Mouse (Mus musculus) forebrain, embryonic 10.5 days (tissue): ENCODE results near the gene Ifna13. TPM values are rescaled to one million over a fixed set of nuclear protein-coding genes. Genes with fewer than 3 reads are reported as not detected.

Experiments
- DNase-seq: peaks from one replicate; pipeline ENCODE4 v3.0.0-alpha.2; 2017; ENCODE audit warnings: low spot score; ENCODE audit errors: extremely low spot score
- H3K27ac ChIP-seq: fragments of 300-500 bp; sonication (generic); 2 replicates; pipeline ENCODE4 v1.5.1; 2016; ENCODE audit warnings: mild to moderate bottlenecking
- H3K27me3 ChIP-seq: fragments of 300-500 bp; sonication (generic); 2 replicates; pipeline ENCODE4 v1.6.1; 2016; ENCODE audit warnings: mild to moderate bottlenecking; ENCODE audit not compliant: poor library complexity, severe bottlenecking
- H3K36me3 ChIP-seq: fragments of 300-500 bp; sonication (generic); replicated peaks from 2 replicates; pipeline ENCODE4 v1.6.1; 2016; ENCODE audit warnings: mild to moderate bottlenecking, moderate library complexity
- H3K4me1 ChIP-seq: fragments of 300-500 bp; sonication (generic); 2 replicates; pipeline ENCODE4 v1.6.1; 2016
- H3K4me3 ChIP-seq: fragments of 300-500 bp; sonication (generic); 2 replicates; pipeline ENCODE4 v1.5.1; 2016; ENCODE audit warnings: mild to moderate bottlenecking, moderate library complexity
- H3K9me3 ChIP-seq: fragments of 300-500 bp; sonication (generic); 2 replicates; pipeline ENCODE4 v1.6.1; 2016; ENCODE audit warnings: mild to moderate bottlenecking, moderate library complexity
- WGBS: fragments of 180-500 bp; shearing (Covaris S2); methylation state at CpG from one replicate; pipeline ENCODE4 v1.1.7; 2016; 5-methylcytosine and 5-hydroxymethylcytosine counted together
- polyA plus RNA-seq: library from polyadenylated mRNA; unstranded; fragments of >200 nt; fragmentation: Nextera tagmentation; extraction: Ambion mirVana; gene quantifications from 2 replicates; pipeline ENCODE4 v1.2.1, GENCODE M21; 2016

Gene Ifna13
- not detected in 2 replicates for polyA plus RNA-seq

DNA sequence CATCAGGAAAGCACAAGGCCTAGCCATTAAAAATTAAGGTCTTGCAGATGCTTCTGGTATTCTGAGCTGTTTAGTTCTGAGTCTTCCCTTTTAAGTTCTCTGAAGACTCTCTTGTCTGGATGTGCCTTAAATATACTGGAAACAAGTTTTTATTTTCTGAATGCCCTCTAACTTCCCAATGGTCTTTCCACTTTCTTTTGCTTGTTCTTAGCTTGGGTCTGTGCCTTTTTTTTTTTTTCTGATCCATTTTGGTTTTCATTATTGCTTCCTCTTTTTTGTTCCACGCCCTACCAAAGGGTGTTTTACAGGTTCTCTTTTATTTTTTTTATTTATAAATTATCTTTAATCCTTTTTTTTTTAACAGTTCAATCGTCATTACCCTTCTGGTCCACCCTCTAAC is at the start of gene Ifna13:
Ifna13 (minus strand) TSS at position 101 of the 400 bp plus-strand sequence.
- no peak within 1 kb of the TSS for H3K27ac ChIP-seq
- no peaks in the 10 kb centered on the region for H3K9me3 ChIP-seq
- no peaks in the 10 kb centered on the region for H3K4me1 ChIP-seq
- WGBS = 61% methylated on average over 2 of the region's 2 CpGs
- no peak for DNase-seq
- no peaks in the 10 kb centered on the region for H3K36me3 ChIP-seq
- no peak within 1 kb of the TSS for H3K4me3 ChIP-seq
- no peaks in the 10 kb centered on the region for H3K27me3 ChIP-seq

DNA sequence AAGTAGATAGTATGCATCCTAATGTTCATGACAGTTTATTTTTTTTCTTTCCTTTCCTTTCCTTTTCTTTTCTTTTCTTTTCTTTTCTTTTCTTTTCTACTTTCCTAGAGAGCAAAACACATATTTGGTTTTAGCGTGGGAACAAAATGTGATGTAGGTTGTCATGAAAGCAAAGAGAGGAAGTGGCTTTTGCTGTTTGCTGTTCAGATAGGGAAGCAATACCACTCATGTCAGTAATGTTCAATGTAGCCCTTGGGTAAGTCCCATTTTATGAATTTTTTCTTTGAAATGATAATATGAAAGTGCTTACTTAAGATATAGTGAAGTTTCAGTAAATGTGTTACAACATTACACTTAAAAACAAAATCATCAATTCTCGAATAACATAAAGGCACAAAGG is 49.1 kb upstream of the Ifna13 start:
- H3K9me3 ChIP-seq = no peaks in the 10 kb centered on the region
- 89% methylated on average over 2 of the region's 2 CpGs for WGBS
- no peaks in the 10 kb centered on the region for H3K4me1 ChIP-seq
- H3K36me3 ChIP-seq = no peaks in the 10 kb centered on the region
- H3K27me3 ChIP-seq = no peaks in the 10 kb centered on the region
- no peak overlapping the region for H3K4me3 ChIP-seq
- H3K27ac ChIP-seq = no peak overlapping the region
- no peak for DNase-seq

DNA sequence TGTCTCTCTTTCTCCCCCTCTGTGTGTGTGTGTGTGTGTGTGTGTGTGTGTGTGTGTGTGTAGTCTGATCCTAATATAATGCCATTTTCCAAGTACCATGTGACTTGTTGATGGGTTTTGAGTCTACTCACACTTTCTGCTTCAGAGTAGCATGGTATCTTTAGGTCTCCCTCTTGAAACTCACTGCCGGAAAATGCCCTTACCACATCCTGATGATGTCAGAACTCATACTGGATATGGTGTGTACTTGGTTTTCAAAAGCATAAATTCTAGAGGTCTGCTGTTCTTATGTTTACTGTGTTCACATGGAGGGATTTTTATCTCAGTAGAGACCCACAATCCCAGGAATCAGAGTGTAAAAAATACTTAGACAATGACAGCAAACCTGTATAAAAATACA is 48.3 kb upstream of the Ifna13 start:
- H3K27me3 ChIP-seq = no peaks in the 10 kb centered on the region
- H3K4me3 ChIP-seq = no peak overlapping the region
- no peaks in the 10 kb centered on the region for H3K4me1 ChIP-seq
- no peak overlapping the region for H3K27ac ChIP-seq
- no peaks in the 10 kb centered on the region for H3K36me3 ChIP-seq
- no peak for DNase-seq
- WGBS = 97% methylated on average over 1 of the region's 1 CpGs
- H3K9me3 ChIP-seq = no peaks in the 10 kb centered on the region

DNA sequence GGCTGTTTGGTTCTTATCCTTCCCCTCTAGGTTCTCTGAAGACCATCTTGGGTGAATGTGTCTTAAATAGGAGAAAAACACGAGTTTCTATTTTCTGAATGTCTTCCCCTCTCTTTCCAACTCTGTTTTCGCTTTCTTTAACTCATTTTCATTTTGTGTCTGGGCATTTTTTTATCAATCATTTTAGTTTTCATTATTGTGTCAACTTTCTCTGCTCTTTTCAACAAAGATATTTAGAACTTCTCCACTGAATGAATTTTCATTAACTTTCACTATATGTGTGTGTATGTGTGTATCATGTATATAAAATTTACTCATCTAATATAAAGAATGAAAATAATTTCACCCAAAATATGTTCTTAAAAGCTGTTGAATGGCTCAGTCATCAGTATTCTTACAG is 47.0 kb upstream of the Ifna13 start, which contains the start of gene Ifnab:
Ifnab (minus strand) TSS at position 101 of the 400 bp plus-strand sequence.
- Histone ChIP-seq H3K9me3 (no peaks in the 10 kb centered on the region), H3K4me3 (no peak within 1 kb of the TSS), H3K27me3 (no peaks in the 10 kb centered on the region), H3K36me3 (no peaks in the 10 kb centered on the region), H3K4me1 (no peaks in the 10 kb centered on the region), H3K27ac (no peak within 1 kb of the TSS)
- no peak for DNase-seq
- 69% methylated on average over 2 of the region's 2 CpGs for WGBS

DNA sequence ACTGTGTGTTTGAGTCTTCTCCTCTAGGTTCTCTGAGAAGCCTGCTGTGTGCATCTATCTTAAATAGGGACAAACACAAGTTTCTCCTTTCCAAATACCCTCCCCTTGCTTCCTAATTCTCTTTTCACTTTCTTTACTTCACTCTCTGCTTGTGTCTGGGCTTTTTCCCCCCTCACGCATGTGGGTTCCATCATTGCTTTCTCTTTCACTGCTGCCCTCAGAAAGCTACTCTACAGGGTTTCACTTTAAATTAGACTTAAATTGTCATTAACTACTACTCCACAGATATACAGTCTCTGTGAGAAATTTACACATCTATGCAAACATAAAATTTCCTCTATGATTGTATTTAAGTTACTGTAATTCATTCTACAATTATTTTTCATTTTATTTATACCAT is 39.6 kb upstream of the Ifna13 start, which contains the start of gene Ifna2:
Ifna2 (minus strand) TSS at position 101 of the 400 bp plus-strand sequence.
- H3K9me3 ChIP-seq = no peaks in the 10 kb centered on the region
- H3K27ac ChIP-seq = no peak within 1 kb of the TSS
- WGBS = 91% methylated on average over 1 of the region's 1 CpGs
- no peak for DNase-seq
- H3K27me3 ChIP-seq = no peaks in the 10 kb centered on the region
- H3K36me3 ChIP-seq = no peaks in the 10 kb centered on the region
- H3K4me1 ChIP-seq = no peaks in the 10 kb centered on the region
- no peak within 1 kb of the TSS for H3K4me3 ChIP-seq

DNA sequence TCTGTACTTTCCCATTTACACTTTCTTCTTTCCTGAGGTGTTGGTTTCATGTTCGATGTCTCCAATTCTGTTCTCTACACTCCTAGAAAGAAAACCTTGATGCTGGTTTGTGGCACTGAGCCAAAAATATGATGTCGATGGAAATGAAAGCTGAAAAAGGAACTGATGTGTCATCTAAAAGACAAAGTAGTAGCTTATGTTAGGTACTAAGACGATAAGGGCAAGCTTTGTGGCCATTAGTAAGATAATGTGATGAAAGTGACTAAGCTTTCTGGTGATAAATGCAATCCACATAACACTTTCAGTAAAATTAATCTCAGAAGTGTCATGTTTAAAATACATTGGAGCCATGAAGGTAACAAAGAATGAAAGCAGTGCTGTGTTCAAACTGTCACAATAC is 37.1 kb upstream of the Ifna13 start:
- WGBS = 89% methylated on average over 3 of the region's 3 CpGs

DNA sequence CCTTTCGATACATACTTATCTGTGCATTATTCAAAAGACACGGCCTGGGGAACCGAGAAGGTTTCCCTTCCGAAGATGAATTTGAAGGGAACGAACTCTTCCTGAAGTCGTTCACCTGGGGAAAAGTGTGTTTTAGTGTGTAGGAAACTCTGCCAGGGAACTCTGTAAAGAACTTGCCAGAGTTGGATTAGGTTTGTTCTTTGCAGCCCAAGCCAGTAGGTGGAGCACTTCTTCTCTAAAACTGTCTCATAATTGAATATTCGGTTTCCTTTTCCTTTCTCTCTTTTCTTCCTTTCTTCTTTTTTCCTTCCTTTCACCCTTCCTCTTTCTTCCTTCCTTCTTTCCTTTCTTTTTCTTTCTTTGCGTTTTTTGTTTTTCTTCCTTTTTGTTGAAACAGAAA is 36.1 kb upstream of the Ifna13 start:
- H3K4me3 ChIP-seq = no peak overlapping the region
- H3K9me3 ChIP-seq = no peaks in the 10 kb centered on the region
- no peaks in the 10 kb centered on the region for H3K4me1 ChIP-seq
- H3K27me3 ChIP-seq = no peaks in the 10 kb centered on the region
- no peaks in the 10 kb centered on the region for H3K36me3 ChIP-seq
- H3K27ac ChIP-seq = no peak overlapping the region
- DNase-seq = no peak
- 52% methylated on average over 8 of the region's 8 CpGs for WGBS

More for the DNA sequence above, 37.1 kb upstream of the Ifna13 start:
- no peaks in the 10 kb centered on the region for H3K27me3 ChIP-seq
- no peak overlapping the region for H3K4me3 ChIP-seq
- no peak for DNase-seq
- H3K36me3 ChIP-seq = no peaks in the 10 kb centered on the region
- no peaks in the 10 kb centered on the region for H3K4me1 ChIP-seq
- H3K9me3 ChIP-seq = no peaks in the 10 kb centered on the region
- H3K27ac ChIP-seq = no peak overlapping the region

DNA sequence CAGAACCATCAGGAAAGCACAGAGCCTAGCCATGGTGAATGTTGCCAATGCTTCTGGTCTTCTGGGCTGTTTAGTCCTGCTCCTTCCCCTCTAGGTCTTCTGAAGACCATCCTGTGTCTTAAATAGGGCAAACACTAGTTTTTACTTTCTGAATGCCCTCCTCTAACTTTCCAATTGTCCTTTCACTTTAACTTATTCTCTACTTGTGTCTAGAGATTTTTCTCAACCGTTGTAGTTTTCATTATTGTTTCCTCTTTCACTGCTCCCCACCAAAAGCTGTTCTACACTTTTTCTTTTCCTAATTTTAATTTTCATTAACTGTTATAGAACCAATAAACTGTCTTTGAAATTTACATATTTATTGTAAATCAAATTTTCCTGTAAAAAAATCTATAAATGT is 32.6 kb upstream of the Ifna13 start, which contains the start of gene Ifna16:
Ifna16 (minus strand) TSS at position 101 of the 400 bp plus-strand sequence.
- H3K36me3 ChIP-seq = no peaks in the 10 kb centered on the region
- no peaks in the 10 kb centered on the region for H3K27me3 ChIP-seq
- no peak within 1 kb of the TSS for H3K4me3 ChIP-seq
- no peaks in the 10 kb centered on the region for H3K9me3 ChIP-seq
- 84% methylated on average over 1 of the region's 1 CpGs for WGBS
- H3K4me1 ChIP-seq = no peaks in the 10 kb centered on the region
- DNase-seq = no peak
- no peak within 1 kb of the TSS for H3K27ac ChIP-seq

DNA sequence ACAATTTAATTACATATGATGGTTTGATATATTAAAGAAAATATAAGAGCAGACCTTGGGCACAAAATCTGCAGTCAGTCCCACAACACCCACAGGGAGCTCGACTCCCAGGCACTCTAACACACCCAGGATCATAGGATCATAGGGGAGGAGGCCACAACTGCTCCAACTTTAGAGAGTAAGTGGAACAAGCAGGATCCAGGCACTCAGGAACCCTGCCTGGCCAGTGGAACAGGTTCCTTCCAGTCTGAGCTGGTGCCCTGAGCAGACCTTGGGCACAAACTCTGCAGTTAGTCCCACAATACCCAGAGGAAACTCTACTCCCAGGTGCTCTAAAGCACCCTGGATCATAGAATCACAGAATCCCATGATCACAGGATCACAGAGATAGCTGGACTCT is 11.2 kb upstream of the Ifna13 start:
- Histone ChIP-seq H3K4me1 (no peaks in the 10 kb centered on the region), H3K36me3 (no peaks in the 10 kb centered on the region)

DNA sequence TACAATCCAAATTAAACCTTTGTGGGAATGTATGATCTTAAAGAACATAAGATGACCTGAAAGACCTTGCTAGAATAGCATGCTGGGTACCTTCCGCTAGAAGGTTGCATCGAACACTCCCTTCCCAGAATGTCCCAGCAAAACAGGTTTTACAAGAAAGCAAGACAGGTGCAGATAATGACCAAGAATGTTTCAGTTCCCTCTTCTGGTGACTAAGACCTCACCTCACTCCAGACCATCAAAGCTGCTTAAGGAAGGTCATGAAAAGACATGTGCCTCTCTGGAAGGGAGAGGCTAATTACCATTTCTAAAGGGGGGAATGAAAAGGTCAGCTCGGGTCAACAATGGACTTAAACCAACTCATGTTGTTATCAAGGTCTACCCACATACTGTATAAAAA is 9.4 kb upstream of the Ifna13 start:
- Histone ChIP-seq H3K27ac (no peak overlapping the region), H3K36me3 (no peaks in the 10 kb centered on the region), H3K4me3 (no peak overlapping the region), H3K27me3 (no peaks in the 10 kb centered on the region), H3K4me1 (no peaks in the 10 kb centered on the region), H3K9me3 (no peaks in the 10 kb centered on the region; the same call in 1 of the 2 replicates)
- DNase-seq = no peak
- WGBS = 75% methylated on average over 3 of the region's 3 CpGs

More for the DNA sequence above, 11.2 kb upstream of the Ifna13 start:
- Histone ChIP-seq H3K4me3 (no peak overlapping the region), H3K27me3 (no peaks in the 10 kb centered on the region), H3K27ac (no peak overlapping the region), H3K9me3 (no peaks in the 10 kb centered on the region; the same call in 1 of the 2 replicates)
- 60% methylated on average over 1 of the region's 1 CpGs for WGBS
- no peak for DNase-seq

DNA sequence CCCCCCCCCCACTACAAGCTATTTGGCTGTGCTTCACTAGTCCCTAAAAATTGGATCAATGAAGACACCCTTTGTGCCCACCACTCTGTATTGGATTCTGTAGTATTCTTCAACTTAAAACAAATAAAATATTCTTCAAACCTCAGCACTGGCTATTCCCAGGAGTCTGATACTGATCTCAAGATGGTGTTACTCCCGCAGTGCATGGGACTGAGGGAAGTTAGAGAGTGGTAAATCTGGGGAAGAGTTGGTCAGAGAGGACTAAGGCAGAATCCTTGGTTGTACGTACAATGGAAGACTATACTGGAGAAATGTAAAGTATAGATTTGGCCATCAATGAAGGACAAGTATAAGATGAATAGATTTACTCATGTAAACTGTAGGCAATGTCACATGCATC is 1.7 kb downstream of the Ifna13 start:
- H3K27me3 ChIP-seq = no peaks in the 10 kb centered on the region
- no peak overlapping the region for H3K27ac ChIP-seq
- H3K4me3 ChIP-seq = no peak overlapping the region
- no peaks in the 10 kb centered on the region for H3K4me1 ChIP-seq
- 49% methylated on average over 2 of the region's 2 CpGs for WGBS
- no peak for DNase-seq
- no peaks in the 10 kb centered on the region for H3K9me3 ChIP-seq
- H3K36me3 ChIP-seq = no peaks in the 10 kb centered on the region

DNA sequence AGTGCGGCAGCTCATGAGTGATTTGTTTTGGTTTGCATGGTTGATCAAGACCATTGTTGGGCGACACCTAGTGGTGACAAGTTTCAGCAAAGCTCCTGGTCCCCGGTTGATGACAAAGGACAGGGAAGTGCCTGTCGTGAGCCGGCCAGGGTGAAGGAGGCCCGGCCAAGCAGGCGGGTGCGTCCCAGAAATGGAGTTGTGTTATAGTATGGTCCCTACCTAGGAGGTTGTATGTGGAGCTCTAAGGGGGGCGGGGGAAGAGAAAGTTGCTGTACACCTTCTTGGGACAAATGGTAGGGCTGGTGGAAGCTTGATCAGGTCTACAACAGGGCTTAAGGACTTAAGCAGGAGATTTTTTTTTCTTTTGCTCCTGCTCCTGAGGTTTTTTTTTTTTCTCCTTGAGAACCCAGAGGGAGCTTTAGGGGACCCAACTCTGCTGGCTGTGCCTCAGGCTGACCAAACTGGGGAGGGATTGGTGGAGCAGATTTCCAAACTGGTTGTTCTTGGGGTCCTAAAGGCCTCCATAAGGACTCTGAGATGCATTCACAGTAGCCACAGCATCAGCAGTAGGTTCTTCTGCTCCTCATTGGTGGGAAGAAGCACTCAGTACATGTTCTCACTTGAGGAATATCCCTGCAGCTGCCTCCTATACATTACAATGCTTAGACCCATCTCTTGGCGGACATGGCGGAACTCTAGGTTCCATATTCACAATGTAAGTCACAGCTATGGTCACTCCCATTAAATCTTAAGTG is 3.0 kb downstream of the Ifna13 start:
- no peak overlapping the region for H3K27ac ChIP-seq
- no peaks in the 10 kb centered on the region for H3K36me3 ChIP-seq
- peak overlapping the region; percentile 37 for H3K4me3 ChIP-seq
- WGBS = 29% methylated on average over 11 of the region's 11 CpGs
- peak; percentile 89 for DNase-seq
- no peaks in the 10 kb centered on the region for H3K27me3 ChIP-seq
- no peaks in the 10 kb centered on the region for H3K4me1 ChIP-seq
- no peaks in the 10 kb centered on the region for H3K9me3 ChIP-seq

DNA sequence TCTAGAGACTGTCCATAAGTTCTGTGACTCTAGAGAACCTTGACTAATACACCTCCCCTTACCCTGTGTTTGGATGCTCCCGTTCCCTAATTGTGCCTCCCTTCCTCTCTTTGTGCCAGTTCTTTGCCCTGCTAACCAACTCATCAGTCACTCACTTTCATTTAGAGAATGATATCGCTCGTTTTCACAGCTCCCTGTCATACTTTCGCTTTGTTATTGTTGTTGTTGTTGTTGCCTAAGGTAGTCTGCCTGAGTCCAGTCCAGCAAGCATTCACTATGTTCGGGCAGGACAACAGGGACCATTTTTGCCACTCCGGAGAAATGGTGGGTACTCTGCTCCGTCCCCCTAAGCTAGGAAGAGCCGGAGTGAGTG is 3.6 kb downstream of the Ifna13 start:
- WGBS = 74% methylated on average over 8 of the region's 8 CpGs
- Histone ChIP-seq H3K4me1 (no peaks in the 10 kb centered on the region), H3K27ac (no peak overlapping the region), H3K9me3 (no peaks in the 10 kb centered on the region), H3K36me3 (no peaks in the 10 kb centered on the region), H3K4me3 (peak overlapping the region; percentile 37), H3K27me3 (no peaks in the 10 kb centered on the region)
- DNase-seq = no peak
